Mouse (Mus musculus) heart, embryonic 15.5 days (tissue): ENCODE measurements around the gene Gm20671. TPM values are rescaled to one million over a fixed set of nuclear protein-coding genes. Genes with fewer than 3 reads are reported as not detected.

Experiments used
- ATAC-seq: fragments of 200-750 bp; cut with Nextera tagmentation; replicated peaks from 2 replicates; pipeline ENCODE4 v1.8.0; 2017; ENCODE audit warnings: low read depth, moderate TSS enrichment; ENCODE audit not compliant: insufficient number of reproducible peaks, insufficient read depth, low FRiP score
- H3K27ac ChIP-seq: fragments of 300-500 bp; sonication (generic); 2 replicates; pipeline ENCODE4 v1.5.1; 2015; ENCODE audit warnings: mild to moderate bottlenecking, inconsistent platforms
- H3K27me3 ChIP-seq: fragments of 300-500 bp; sonication (generic); 2 replicates; pipeline ENCODE4 v1.6.1; 2015; ENCODE audit warnings: inconsistent platforms
- H3K36me3 ChIP-seq: fragments of 300-500 bp; sonication (generic); 2 replicates; pipeline ENCODE4 v1.6.1; 2015; ENCODE audit warnings: mild to moderate bottlenecking, inconsistent platforms
- H3K4me1 ChIP-seq: fragments of 300-500 bp; sonication (generic); replicated peaks from 2 replicates; pipeline ENCODE4 v1.6.1; 2015; ENCODE audit warnings: inconsistent platforms
- H3K4me2 ChIP-seq: fragments of 300-500 bp; sonication (generic); 2 replicates; pipeline ENCODE4 v1.6.1; 2015; ENCODE audit warnings: inconsistent platforms, mild to moderate bottlenecking, moderate library complexity
- H3K4me3 ChIP-seq: fragments of 300-500 bp; sonication (generic); 2 replicates; pipeline ENCODE4 v1.5.1; 2015; ENCODE audit warnings: mild to moderate bottlenecking, inconsistent platforms
- H3K9ac ChIP-seq: fragments of 300-500 bp; sonication (generic); 2 replicates; pipeline ENCODE4 v1.6.1; 2015; ENCODE audit warnings: mild to moderate bottlenecking, inconsistent platforms
- H3K9me3 ChIP-seq: fragments of 300-500 bp; sonication (generic); replicated peaks from 2 replicates; pipeline ENCODE4 v1.6.1; 2016; ENCODE audit warnings: inconsistent platforms
- WGBS: fragments of 180-500 bp; shearing (Covaris S2); methylation state at CpG from one replicate; pipeline ENCODE4 v1.1.7; 2015; ENCODE audit warnings: mixed read lengths; 5-methylcytosine and 5-hydroxymethylcytosine counted together
- polyA plus RNA-seq: library from polyadenylated mRNA; unstranded; fragments of >200 nt; fragmentation: Nextera tagmentation; extraction: Ambion mirVana; gene quantifications from 2 replicates; pipeline ENCODE4 v1.2.1, GENCODE M21; 2015

The Gm20671 gene
- polyA plus RNA-seq, 1 experiment from 2014 or later = not detected

- no peak for ATAC-seq
- Histone ChIP-seq H3K9me3 (no peaks in the 10 kb centered on the region), H3K36me3 (no peaks in the 10 kb centered on the region), H3K4me3 (peak overlapping the region; percentile 73), H3K4me2 (peak overlapping the region; percentile 69; the same call in 1 of the 2 replicates), H3K4me1 (peaks cover 7% of the 10 kb centered on the region), H3K27me3 (no peaks in the 10 kb centered on the region), H3K9ac (no peak overlapping the region), H3K27ac (peak overlapping the region; percentile 94; the same call in 1 of the 2 replicates)
- 68% methylated on average over 4 of the region's 4 CpGs for WGBS
These were observed 114.5 kb downstream of the Gm20671 start for GRCm38 (mm10) chr5:32712221-32713041.

GRCm38 (mm10) chr5:32711485-32711884 lies 115.4 kb downstream of the Gm20671 start:
- no peak for ATAC-seq
- Histone ChIP-seq H3K27ac (no peak overlapping the region), H3K9ac (no peak overlapping the region), H3K27me3 (no peaks in the 10 kb centered on the region), H3K4me1 (peaks cover 7% of the 10 kb centered on the region), H3K4me2 (no peak overlapping the region), H3K9me3 (no peaks in the 10 kb centered on the region), H3K4me3 (no peak overlapping the region), H3K36me3 (no peaks in the 10 kb centered on the region)
- 73% methylated on average over 5 of the region's 5 CpGs for WGBS

- no peaks in the 10 kb centered on the region for H3K9me3 ChIP-seq
- no peak for ATAC-seq
- 53% methylated on average over 2 of the region's 2 CpGs for WGBS
- no peak overlapping the region for H3K4me3 ChIP-seq
- H3K9ac ChIP-seq = no peak overlapping the region
- H3K36me3 ChIP-seq = no peaks in the 10 kb centered on the region
- H3K27ac ChIP-seq = no peak overlapping the region
- 0 out of 2 replicates have a peak, but pooled peaks cover 3% of the 10 kb centered on the region for H3K4me1 ChIP-seq
- no peak overlapping the region for H3K4me2 ChIP-seq
- no peaks in the 10 kb centered on the region for H3K27me3 ChIP-seq
These were observed 120.6 kb downstream of the Gm20671 start for GRCm38 (mm10) chr5:32706226-32706780.

GRCm38 (mm10) chr5:32697208-32697867 lies 129.6 kb downstream of the Gm20671 start:
- no peak overlapping the region for H3K9ac ChIP-seq

GRCm38 (mm10) chr5:32693411-32693810 lies 133.5 kb downstream of the Gm20671 start:
- Histone ChIP-seq H3K9ac (no peak overlapping the region), H3K4me3 (no peak overlapping the region), H3K27me3 (no peaks in the 10 kb centered on the region), H3K9me3 (no peaks in the 10 kb centered on the region), H3K36me3 (no peaks in the 10 kb centered on the region; the same call in 1 of the 2 replicates), H3K27ac (no peak overlapping the region), H3K4me2 (no peak overlapping the region), H3K4me1 (no peaks in the 10 kb centered on the region)
- WGBS = 34% methylated on average over 2 of the region's 2 CpGs
- no peak for ATAC-seq

More at GRCm38 (mm10) chr5:32697208-32697867, 129.6 kb downstream of the Gm20671 start:
- no peak for ATAC-seq
- H3K9me3 ChIP-seq = no peaks in the 10 kb centered on the region
- no peaks in the 10 kb centered on the region for H3K36me3 ChIP-seq
- H3K4me2 ChIP-seq = no peak overlapping the region
- WGBS = 61% methylated on average over 5 of the region's 5 CpGs
- no peak overlapping the region for H3K27ac ChIP-seq
- H3K4me3 ChIP-seq = no peak overlapping the region
- H3K27me3 ChIP-seq = no peaks in the 10 kb centered on the region
- no peaks in the 10 kb centered on the region for H3K4me1 ChIP-seq

Other genes with a start within 250 kb of the Gm20671 start
- gene Yes1, start 215.9 kb downstream of the Gm20671 start, polyA plus RNA-seq = 22.5 and 23.7 TPM in 2 replicates
- 38.7 and 49.8 TPM in 2 replicates for gene Pisd, start 41.5 kb downstream of the Gm20671 start, polyA plus RNA-seq
- gene Prr14l, start 27.1 kb upstream of the Gm20671 start, polyA plus RNA-seq = 8.8 and 9.1 TPM in 2 replicates
- 16.1 and 18.4 TPM in 2 replicates for gene Depdc5, start 36.6 kb upstream of the Gm20671 start, polyA plus RNA-seq
- 434 and 441 TPM in 2 replicates for gene Ywhah, start 191.7 kb upstream of the Gm20671 start, polyA plus RNA-seq